Mouse (Mus musculus) neural tube, embryonic 12.5 days (tissue): ENCODE measurements at regions not wholly inside any gene's neighbourhood (a gene's known extent, or its start where the extent isn't known, plus 50 kb on each side); places are given as distances from the start of the nearest gene placed in this dataset.

Experiments used
- ATAC-seq: fragments of 200-750 bp; cut with Nextera tagmentation; 2 replicates; pipeline ENCODE4 v1.8.0; 2017; ENCODE audit warnings: low read depth, mild to moderate bottlenecking, moderate TSS enrichment, moderate library complexity; ENCODE audit not compliant: low FRiP score
- H3K27ac ChIP-seq: fragments of 300-500 bp; sonication (generic); 2 replicates; pipeline ENCODE4 v1.5.1; 2016
- H3K27me3 ChIP-seq: fragments of 300-500 bp; sonication (generic); replicated peaks from 2 replicates; pipeline ENCODE4 v1.6.1; 2016; ENCODE audit warnings: mild to moderate bottlenecking
- H3K36me3 ChIP-seq: fragments of 300-500 bp; sonication (generic); 2 replicates; pipeline ENCODE4 v1.6.1; 2016; ENCODE audit warnings: mild to moderate bottlenecking
- H3K4me1 ChIP-seq: fragments of 300-500 bp; sonication (generic); 2 replicates; pipeline ENCODE4 v1.6.1; 2016
- H3K4me2 ChIP-seq: fragments of 300-500 bp; sonication (generic); replicated peaks from 2 replicates; pipeline ENCODE4 v1.6.1; 2016; ENCODE audit warnings: mild to moderate bottlenecking
- H3K4me3 ChIP-seq: fragments of 300-500 bp; sonication (generic); 2 replicates; pipeline ENCODE4 v1.5.1; 2016
- H3K9ac ChIP-seq: fragments of 300-500 bp; sonication (generic); 2 replicates; pipeline ENCODE4 v1.6.1; 2016; ENCODE audit warnings: mild to moderate bottlenecking
- H3K9me3 ChIP-seq: fragments of 300-500 bp; sonication (generic); 2 replicates; pipeline ENCODE4 v1.6.1; 2016; ENCODE audit warnings: mild to moderate bottlenecking
- WGBS: fragments of 180-500 bp; shearing (Covaris S2); methylation state at CpG from one replicate; pipeline ENCODE4 v1.1.7; 2016; 5-methylcytosine and 5-hydroxymethylcytosine counted together

DNA sequence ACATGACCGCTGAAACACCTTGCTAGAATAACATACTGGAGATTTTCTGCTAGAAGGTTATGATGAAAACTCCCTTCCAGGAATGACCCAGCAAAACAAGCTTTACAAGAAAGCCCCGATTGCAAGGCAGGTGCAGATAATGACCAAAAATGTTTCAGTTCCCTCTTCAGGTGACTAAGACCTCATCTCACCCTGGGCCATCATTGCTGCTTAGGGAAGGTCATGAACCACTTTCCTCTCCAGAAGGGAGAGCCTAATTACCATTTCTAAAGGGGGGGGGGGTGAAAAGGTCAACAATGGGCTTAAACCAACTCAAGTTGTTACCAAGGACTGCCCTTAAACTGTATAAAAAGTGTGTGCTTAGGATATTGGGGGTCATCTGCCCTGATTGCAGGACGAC is 59.8 kb upstream of the Speer4c start:
- Histone ChIP-seq H3K36me3 (no peaks in the 10 kb centered on the region), H3K4me3 (no peak overlapping the region), H3K4me1 (no peaks in the 10 kb centered on the region), H3K9me3 (no peaks in the 10 kb centered on the region), H3K9ac (no peak overlapping the region), H3K4me2 (no peak overlapping the region), H3K27ac (no peak overlapping the region), H3K27me3 (no peaks in the 10 kb centered on the region)
- 27% methylated on average over 3 of the region's 3 CpGs for WGBS
- no peak for ATAC-seq

GRCm38 (mm10) chr5:15774567-15774966 is 60.5 kb upstream of the Speer4c start:
- H3K4me3 ChIP-seq = no peak overlapping the region
- no peaks in the 10 kb centered on the region for H3K36me3 ChIP-seq
- H3K9ac ChIP-seq = no peak overlapping the region
- no peak overlapping the region for H3K27ac ChIP-seq
- ATAC-seq = no peak
- no peaks in the 10 kb centered on the region for H3K4me1 ChIP-seq
- no peak overlapping the region for H3K4me2 ChIP-seq
- no peaks in the 10 kb centered on the region for H3K27me3 ChIP-seq
- no peaks in the 10 kb centered on the region for H3K9me3 ChIP-seq
- WGBS = 19% methylated on average over 3 of the region's 3 CpGs

GRCm38 (mm10) chr5:15776106-15776505 is 62.0 kb upstream of the Speer4c start:
- Histone ChIP-seq H3K4me3 (no peak overlapping the region), H3K4me1 (no peaks in the 10 kb centered on the region), H3K9ac (no peak overlapping the region), H3K36me3 (no peaks in the 10 kb centered on the region), H3K27me3 (no peaks in the 10 kb centered on the region), H3K4me2 (no peak overlapping the region), H3K9me3 (no peaks in the 10 kb centered on the region), H3K27ac (no peak overlapping the region)
- ATAC-seq = no peak
- 85% methylated on average over 3 of the region's 3 CpGs for WGBS

GRCm38 (mm10) chr5:15803583-15803982 is 89.5 kb upstream of the Speer4c start:
- H3K36me3 ChIP-seq = no peaks in the 10 kb centered on the region
- no peak overlapping the region for H3K27ac ChIP-seq
- H3K9me3 ChIP-seq = no peaks in the 10 kb centered on the region
- no peak overlapping the region for H3K9ac ChIP-seq
- H3K4me2 ChIP-seq = no peak overlapping the region
- 89% methylated on average over 5 of the region's 5 CpGs for WGBS
- no peaks in the 10 kb centered on the region for H3K4me1 ChIP-seq
- H3K4me3 ChIP-seq = no peak overlapping the region
- no peak for ATAC-seq
- H3K27me3 ChIP-seq = no peaks in the 10 kb centered on the region

DNA sequence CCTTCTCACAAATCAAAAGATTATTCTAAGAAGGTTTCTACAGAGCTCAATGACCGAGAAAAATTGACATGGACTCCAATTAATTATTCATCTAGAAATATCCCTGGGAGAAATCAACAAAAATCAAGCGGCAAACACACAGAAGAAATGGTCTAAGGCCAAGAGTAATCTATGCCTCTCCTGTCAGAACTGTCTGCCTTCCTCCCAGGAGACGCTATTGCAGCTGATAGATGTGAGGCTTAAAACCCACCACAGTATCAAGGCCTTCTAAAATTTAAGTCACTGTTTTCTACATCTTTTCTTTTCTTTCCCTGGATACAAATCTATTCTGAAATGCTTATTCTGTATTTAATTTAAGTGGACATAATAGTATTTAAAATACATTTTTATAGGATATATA is 102.8 kb upstream of the Speer4c start:
- no peak overlapping the region for H3K4me2 ChIP-seq
- WGBS = 65% methylated on average over 3 of the region's 3 CpGs
- no peaks in the 10 kb centered on the region for H3K27me3 ChIP-seq
- H3K4me1 ChIP-seq = no peaks in the 10 kb centered on the region
- no peaks in the 10 kb centered on the region for H3K9me3 ChIP-seq
- no peak overlapping the region for H3K4me3 ChIP-seq
- no peak overlapping the region for H3K9ac ChIP-seq
- H3K27ac ChIP-seq = no peak overlapping the region
- no peaks in the 10 kb centered on the region for H3K36me3 ChIP-seq
- ATAC-seq = no peak

DNA sequence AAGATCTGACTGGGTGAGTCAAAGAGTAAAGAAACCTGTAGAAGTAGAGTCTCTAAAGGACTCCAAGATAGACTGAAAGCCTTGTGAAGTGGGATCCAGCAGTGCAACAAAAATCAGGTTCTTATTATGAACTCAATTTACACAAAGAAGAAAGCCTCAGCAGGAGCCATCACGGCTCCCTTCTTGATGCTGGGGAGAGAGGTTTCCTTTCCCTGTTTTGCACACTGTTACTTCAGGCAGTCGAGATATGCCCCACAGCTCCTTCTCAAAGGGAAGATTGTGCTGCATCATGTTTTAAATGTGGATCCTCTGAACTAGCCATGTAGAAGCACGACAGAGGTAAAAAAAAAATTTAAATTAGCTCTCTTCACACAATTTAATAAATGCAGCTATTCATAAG is 103.3 kb upstream of the Speer4c start:
- WGBS = 34% methylated on average over 3 of the region's 3 CpGs
- ATAC-seq = no peak
- H3K9ac ChIP-seq = no peak overlapping the region
- H3K9me3 ChIP-seq = no peaks in the 10 kb centered on the region
- no peaks in the 10 kb centered on the region for H3K36me3 ChIP-seq
- H3K27me3 ChIP-seq = no peaks in the 10 kb centered on the region
- no peak overlapping the region for H3K4me3 ChIP-seq
- H3K4me2 ChIP-seq = no peak overlapping the region
- H3K27ac ChIP-seq = no peak overlapping the region
- no peaks in the 10 kb centered on the region for H3K4me1 ChIP-seq

GRCm38 (mm10) chr5:15822989-15823388 is 108.9 kb upstream of the Speer4c start:
- Histone ChIP-seq H3K4me3 (no peak overlapping the region), H3K27ac (no peak overlapping the region), H3K4me1 (no peaks in the 10 kb centered on the region), H3K4me2 (no peak overlapping the region), H3K9me3 (no peaks in the 10 kb centered on the region), H3K27me3 (no peaks in the 10 kb centered on the region), H3K9ac (no peak overlapping the region), H3K36me3 (no peaks in the 10 kb centered on the region)
- no peak for ATAC-seq
- 85% methylated on average over 3 of the region's 3 CpGs for WGBS

DNA sequence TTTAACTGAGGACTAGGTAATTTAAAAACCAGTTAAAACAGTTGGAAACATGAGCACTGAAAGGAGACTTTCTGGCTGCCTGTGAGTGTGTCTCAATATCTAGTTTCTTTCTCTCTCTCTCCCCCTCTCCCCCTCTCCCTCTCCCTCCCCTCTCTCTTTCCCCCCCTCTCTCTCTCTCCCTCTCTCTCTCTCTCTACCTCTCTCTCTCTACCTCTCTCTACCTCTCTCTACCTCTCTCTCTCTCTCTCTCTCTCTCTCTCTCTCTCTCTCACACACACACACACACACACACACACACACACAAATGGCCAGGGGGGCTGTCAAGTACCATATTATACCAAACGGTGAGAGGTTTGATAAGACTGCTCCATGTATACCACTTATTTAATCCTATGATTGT is 103.0 kb upstream of the Cacna2d1 start:
- Histone ChIP-seq H3K9me3 (0 out of 2 replicates have a peak, but pooled peaks cover 2% of the 10 kb centered on the region), H3K27ac (no peak overlapping the region), H3K4me3 (no peak overlapping the region), H3K4me1 (no peaks in the 10 kb centered on the region), H3K36me3 (no peaks in the 10 kb centered on the region), H3K4me2 (no peak overlapping the region), H3K9ac (no peak overlapping the region), H3K27me3 (no peaks in the 10 kb centered on the region)
- WGBS = 84% methylated on average over 1 of the region's 1 CpGs
- no peak for ATAC-seq

DNA sequence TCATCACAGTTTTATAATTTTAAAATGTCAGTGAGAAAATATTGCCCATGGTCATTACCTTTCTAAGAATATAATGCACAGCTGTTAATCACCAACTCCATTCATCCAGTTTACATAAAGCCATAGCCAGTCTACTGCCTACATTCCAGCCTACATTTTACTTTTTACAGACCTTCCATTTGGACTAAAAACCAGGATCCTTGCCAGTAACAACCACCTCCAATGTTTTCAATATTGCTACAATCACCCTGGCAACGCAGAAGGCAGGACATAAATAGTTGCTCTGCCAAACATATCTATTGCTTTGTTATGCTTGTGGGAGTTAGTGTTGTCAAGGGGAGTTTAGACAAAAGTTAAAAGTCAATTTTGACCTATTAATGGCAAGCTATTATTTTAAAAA is 102.2 kb upstream of the Cacna2d1 start:
- H3K36me3 ChIP-seq = no peaks in the 10 kb centered on the region
- 87% methylated on average over 1 of the region's 1 CpGs for WGBS

DNA sequence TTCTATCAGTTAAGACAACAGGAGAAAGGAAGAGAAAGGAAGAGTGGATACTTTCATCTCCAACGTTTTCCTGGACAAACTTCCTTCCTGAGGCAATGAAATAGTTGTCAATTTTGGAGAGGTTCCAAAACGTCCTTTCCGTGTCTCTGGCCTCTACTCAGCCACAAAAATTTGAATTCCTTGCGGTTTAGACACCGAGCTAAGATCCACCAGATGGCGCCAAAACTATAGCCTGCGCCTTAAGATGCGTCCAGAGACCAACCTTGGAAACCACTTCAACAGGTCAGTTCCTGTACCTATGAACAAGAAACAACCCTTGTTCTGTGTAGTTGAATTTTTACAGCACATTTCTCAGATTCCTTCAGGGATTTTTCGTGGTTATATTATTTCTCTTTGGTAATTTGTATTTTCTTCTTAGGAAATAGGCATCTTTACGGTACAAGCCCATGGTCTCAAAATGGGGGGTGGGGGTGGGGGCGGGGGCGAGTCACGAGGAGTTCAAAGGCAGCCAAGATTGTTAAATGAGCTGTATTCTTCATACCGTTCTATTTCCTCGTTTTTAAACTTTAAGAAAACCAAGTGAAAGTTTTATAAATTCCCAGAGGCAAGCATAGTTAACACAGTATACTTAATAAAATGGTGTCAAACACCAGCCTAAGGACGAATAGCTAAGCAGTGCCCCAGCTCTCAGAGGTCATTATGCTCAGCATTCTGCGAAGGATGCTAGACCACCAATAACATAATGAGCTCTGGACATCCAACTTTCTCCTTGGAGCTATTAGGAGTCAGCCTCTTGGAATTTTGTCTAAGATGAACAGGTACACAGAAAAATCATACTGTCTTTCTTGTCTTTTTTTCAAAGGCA is 96.2 kb upstream of the Cacna2d1 start:
- Histone ChIP-seq H3K4me1 (no peaks in the 10 kb centered on the region), H3K9ac (no peak overlapping the region), H3K27me3 (no peaks in the 10 kb centered on the region), H3K9me3 (no peaks in the 10 kb centered on the region), H3K4me2 (no peak overlapping the region), H3K4me3 (no peak overlapping the region), H3K36me3 (no peaks in the 10 kb centered on the region), H3K27ac (no peak overlapping the region)
- ATAC-seq = peak; percentile 78; the same call in 1 of the 2 replicates
- WGBS = 38% methylated on average over 17 of the region's 17 CpGs

More for the DNA sequence above, 102.2 kb upstream of the Cacna2d1 start:
- ATAC-seq = no peak
- H3K4me1 ChIP-seq = no peaks in the 10 kb centered on the region
- no peak overlapping the region for H3K9ac ChIP-seq
- no peak overlapping the region for H3K4me3 ChIP-seq
- no peak overlapping the region for H3K27ac ChIP-seq
- H3K27me3 ChIP-seq = no peaks in the 10 kb centered on the region
- 0 out of 2 replicates have a peak, but pooled peaks cover 2% of the 10 kb centered on the region for H3K9me3 ChIP-seq
- H3K4me2 ChIP-seq = no peak overlapping the region

DNA sequence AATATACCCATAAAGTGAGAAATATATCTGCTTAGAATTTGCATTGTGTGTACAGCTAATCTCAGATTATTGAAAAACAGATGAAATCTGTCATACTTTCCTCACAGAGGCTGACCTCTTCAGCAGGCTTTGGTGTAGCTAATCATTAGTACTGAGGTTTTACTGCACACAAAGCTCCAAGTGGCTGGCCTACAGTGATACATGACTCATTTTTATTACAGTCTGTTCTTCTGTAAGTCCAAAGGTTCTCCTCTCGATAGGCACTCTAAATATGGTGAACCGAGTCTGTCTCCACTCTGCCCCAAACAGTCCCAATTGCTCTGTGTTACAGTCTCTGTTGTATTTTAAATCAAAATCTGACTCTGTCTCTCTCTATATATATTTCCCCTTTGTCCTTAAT is 87.7 kb upstream of the Cacna2d1 start:
- WGBS = 77% methylated on average over 2 of the region's 2 CpGs

GRCm38 (mm10) chr5:15849520-15849919 is 85.0 kb upstream of the Cacna2d1 start:
- Histone ChIP-seq H3K4me2 (no peak overlapping the region), H3K9ac (no peak overlapping the region), H3K27me3 (no peaks in the 10 kb centered on the region), H3K4me1 (0 out of 2 replicates have a peak, but pooled peaks cover 3% of the 10 kb centered on the region), H3K9me3 (no peaks in the 10 kb centered on the region), H3K4me3 (no peak overlapping the region), H3K36me3 (no peaks in the 10 kb centered on the region), H3K27ac (no peak overlapping the region)
- 66% methylated on average over 5 of the region's 5 CpGs for WGBS
- ATAC-seq = 0 out of 2 replicates have a peak, but pooled peaks have one; percentile 57

More for the DNA sequence above, 87.7 kb upstream of the Cacna2d1 start:
- Histone ChIP-seq H3K4me3 (no peak overlapping the region), H3K9ac (no peak overlapping the region), H3K9me3 (no peaks in the 10 kb centered on the region), H3K4me2 (no peak overlapping the region), H3K27me3 (no peaks in the 10 kb centered on the region), H3K27ac (no peak overlapping the region), H3K4me1 (0 out of 2 replicates have a peak, but pooled peaks cover 3% of the 10 kb centered on the region), H3K36me3 (no peaks in the 10 kb centered on the region)
- ATAC-seq = no peak
